Mouse (Mus musculus) WW6 (cell line): ENCODE data around the gene Gpr12.
"Not testable (repeated sequence)": the region's sequence is repeated elsewhere in the genome, so short reads cannot be mapped to it uniquely, and the experiment has no call there.

ENCODE experiments used
- DNase-seq: peaks from one replicate; pipeline ENCODE4 v3.0.0-alpha.2; 2013; ENCODE audit warnings: low read depth, low spot score

Gene Gpr12

GRCm38 (mm10) chr5:146586357-146587070 is 1.5 kb upstream of the Gpr12 start:
- DNase-seq, result no peak

- no peak for DNase-seq
These were observed 240 bp upstream of the Gpr12 start for GRCm38 (mm10) chr5:146585307-146585651.

GRCm38 (mm10) chr5:146584156-146584477 is 922 bp downstream of the Gpr12 start:
- no peak for DNase-seq

GRCm38 (mm10) chr5:146576668-146577067 is 8.4 kb downstream of the Gpr12 start:
- no peak for DNase-seq

GRCm38 (mm10) chr5:146572735-146573042 is 12.3 kb downstream of the Gpr12 start:
- DNase-seq, result not testable (repeated sequence)

- not testable (repeated sequence) for DNase-seq
These were observed 13.0 kb downstream of the Gpr12 start for GRCm38 (mm10) chr5:146571830-146572734.

GRCm38 (mm10) chr5:146570179-146570578 is 14.9 kb downstream of the Gpr12 start:
- not testable (repeated sequence) for DNase-seq

- no peak for DNase-seq
These were observed 18.0 kb downstream of the Gpr12 start for GRCm38 (mm10) chr5:146567054-146567453.

- no peak for DNase-seq
These were observed 20.8 kb downstream of the Gpr12 start for GRCm38 (mm10) chr5:146564259-146564658.

- DNase-seq, result not testable (repeated sequence)
These were observed 29.2 kb downstream of the Gpr12 start, which contains the start of gene Gm3415 for GRCm38 (mm10) chr5:146555836-146556235. Gene Gm3415 (plus strand): TSS chr5:146556136.

GRCm38 (mm10) chr5:146537347-146537746 is 47.7 kb downstream of the Gpr12 start, which contains the start of gene Gm3409:
Gene Gm3409 (plus strand): TSS chr5:146537647.
- DNase-seq, result not testable (repeated sequence)
